Mouse (Mus musculus) 3T3-L1 (cell line): ENCODE measurements around the gene Mtmr12.
"Not testable (repeated sequence)": the region's sequence is repeated elsewhere in the genome, so short reads cannot be mapped to it uniquely, and the experiment has no call there.

ENCODE experiments used
- DNase-seq: peaks from one replicate; pipeline ENCODE4 v3.0.0-alpha.2; 2015; ENCODE audit warnings: low read depth, low spot score

The Mtmr12 gene

DNA sequence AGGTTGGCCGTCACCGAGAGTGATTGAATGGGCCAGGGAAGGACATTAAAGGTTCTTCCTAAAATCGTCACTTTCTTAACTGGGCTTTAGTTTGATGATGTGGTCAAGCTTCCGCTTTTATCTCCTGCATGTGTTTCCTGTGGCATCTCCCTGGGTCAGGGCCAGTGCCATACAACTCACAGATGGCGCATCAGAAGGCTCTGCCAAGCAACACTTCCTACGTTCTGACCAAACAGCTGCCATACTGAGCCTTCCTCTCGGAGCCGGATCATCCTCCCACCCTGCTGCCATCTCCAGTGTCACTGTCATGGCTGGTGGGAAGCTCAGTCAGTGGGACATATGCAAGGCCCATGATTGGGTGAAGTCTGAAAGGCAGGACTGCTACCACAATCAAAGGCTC is 6.7 kb downstream of the Mtmr12 start:
- DNase-seq = no peak

DNA sequence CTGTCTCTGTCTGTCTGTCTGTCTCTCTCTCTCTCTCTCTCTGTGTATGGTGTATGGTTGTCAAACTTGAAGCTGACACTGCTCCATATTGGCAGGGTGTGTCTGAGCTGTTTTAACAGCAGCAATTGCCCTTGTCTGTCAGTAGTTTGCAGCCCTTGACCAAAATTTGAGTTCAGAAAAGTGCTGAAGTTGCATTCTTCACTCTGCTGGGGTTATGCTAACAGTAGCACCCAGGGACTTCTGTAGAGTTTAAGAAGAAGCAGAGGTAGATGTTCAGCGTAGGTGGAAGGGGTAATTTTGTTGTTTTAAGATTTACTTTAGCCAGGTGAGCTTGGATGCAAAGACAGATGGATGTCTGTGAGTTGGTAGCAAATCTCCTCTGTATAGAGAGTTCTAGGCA is 7.4 kb downstream of the Mtmr12 start:
- DNase-seq = no peak

- no peak for DNase-seq
These were observed 9.9 kb downstream of the Mtmr12 start for GRCm38 (mm10) chr15:12214531-12215414.

- DNase-seq = no peak
These were observed 10.5 kb downstream of the Mtmr12 start for GRCm38 (mm10) chr15:12215415-12215718.

GRCm38 (mm10) chr15:12216119-12216518 is 11.3 kb downstream of the Mtmr12 start:
- DNase-seq = no peak

GRCm38 (mm10) chr15:12216798-12217197 is 12.0 kb downstream of the Mtmr12 start:
- DNase-seq = no peak

DNA sequence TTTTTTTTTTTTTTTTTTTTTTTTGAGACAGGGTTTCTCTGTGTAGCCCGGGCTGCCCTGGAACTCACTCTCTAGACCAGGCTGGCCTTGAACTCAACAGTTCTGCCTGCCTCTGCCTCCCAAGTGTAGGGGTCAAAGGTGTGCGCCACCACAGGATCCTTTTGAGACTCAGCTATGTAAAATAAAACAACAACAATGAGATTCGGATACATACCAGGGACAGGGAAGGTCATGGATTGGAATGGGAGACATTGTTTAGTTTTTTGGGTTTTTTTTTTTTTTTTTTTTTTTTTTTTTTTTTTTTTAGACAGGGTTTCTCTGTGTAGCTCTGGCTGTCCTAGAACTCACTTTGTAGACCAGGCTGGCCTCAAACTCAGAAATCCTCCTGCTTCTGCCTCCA is 12.5 kb downstream of the Mtmr12 start:
- not testable (repeated sequence) for DNase-seq

GRCm38 (mm10) chr15:12217849-12218248 is 13.0 kb downstream of the Mtmr12 start:
- DNase-seq = no peak

DNA sequence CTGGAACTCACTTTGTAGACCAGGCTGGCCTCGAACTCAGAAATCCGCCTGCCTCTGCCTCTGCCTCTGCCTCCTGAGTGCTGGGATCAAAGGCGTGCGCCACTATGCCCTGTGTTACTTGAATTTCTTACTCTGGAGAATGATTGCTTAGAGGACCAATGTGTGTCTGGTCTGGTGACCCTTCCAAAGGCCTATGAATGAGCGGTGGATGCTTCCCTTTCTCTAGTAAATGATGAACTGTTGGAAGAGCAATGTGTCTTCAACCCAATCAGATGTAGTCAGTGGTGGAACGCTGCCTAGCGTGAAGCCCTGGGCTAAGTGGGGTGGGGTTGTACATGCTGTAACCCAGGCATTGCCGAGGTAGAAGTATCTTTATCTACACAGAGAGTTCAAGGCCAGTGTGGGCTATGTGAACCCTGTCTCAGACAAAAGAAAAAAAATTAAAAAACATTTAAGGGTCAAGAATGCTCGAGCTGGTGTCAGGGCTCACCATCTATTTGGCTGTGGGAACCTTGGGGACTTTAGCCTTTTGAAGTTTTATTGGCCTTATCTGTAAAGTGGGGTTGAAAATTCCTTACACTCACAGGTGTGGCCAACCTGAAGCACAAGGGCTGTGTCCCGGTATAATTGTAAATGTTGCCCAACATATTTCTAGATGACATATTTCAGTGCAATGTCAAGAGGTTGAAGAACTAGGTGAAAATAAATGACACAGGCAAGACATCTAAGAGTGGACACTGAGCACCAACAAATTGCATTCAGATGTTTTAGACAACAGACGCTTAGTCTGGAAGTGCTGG is 14.0 kb downstream of the Mtmr12 start:
- no peak for DNase-seq

- DNase-seq = no peak
These were observed 16.3 kb downstream of the Mtmr12 start for GRCm38 (mm10) chr15:12221131-12221530.

DNA sequence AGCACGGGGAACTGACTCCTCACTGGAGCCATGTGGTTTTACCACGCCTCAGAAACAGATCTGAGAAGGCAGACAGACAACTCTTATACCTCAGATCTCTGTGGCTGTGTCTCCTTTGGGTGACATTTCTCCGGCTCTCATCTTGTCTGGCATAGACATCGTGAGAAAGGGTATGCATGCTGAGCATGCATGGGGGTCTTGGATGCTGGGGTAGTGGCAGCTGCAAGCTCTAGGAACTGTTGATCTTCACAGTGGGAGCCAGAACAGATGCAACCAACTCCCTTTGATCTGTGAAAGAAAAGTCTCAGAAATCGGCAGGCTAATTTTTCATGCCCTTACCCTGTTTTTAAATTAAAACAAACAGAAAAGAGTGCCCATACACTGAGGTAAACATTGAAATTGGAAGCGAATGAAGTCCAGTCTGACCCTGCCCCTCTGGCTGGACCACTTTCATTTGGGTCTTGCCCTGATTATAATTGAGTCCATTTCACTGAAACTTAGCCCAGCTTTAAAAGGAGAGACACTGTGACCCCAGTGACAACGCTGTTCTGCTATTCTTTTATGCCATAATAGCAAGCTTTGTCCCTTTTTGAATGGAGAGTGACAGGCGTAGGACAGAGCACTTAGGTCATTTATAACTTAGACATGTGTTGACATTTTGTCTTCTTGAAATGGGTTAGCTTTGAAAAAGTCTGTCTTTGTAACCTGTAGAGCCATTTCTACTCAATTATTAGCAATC is 17.9 kb downstream of the Mtmr12 start:
- no peak for DNase-seq

- DNase-seq = no peak
These were observed 18.6 kb downstream of the Mtmr12 start for GRCm38 (mm10) chr15:12223393-12223792.

DNA sequence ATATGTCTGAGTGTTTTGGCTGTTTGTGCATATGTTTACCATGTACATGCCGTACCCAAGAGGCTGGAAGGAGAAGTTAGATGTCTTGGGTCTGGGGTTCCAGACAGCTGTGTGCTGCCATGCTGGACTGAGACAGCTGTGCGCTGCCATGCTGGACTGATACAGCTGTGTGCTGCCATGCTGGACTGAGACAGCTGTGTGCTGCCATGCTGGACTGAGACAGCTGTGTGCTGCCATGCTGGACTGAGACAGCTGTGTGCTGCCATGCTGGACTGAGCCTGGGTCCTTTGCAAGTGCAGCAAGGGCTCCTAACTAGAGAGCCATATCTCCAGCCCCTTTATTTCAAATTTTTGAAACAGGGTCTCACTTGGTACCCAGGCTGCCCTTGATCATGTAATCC is 19.4 kb downstream of the Mtmr12 start:
- no peak for DNase-seq

GRCm38 (mm10) chr15:12225062-12225461 is 20.2 kb downstream of the Mtmr12 start:
- DNase-seq = no peak

- DNase-seq = no peak
These were observed 22.1 kb downstream of the Mtmr12 start for GRCm38 (mm10) chr15:12226908-12227307.

GRCm38 (mm10) chr15:12227355-12227754 is 22.5 kb downstream of the Mtmr12 start:
- no peak for DNase-seq

DNA sequence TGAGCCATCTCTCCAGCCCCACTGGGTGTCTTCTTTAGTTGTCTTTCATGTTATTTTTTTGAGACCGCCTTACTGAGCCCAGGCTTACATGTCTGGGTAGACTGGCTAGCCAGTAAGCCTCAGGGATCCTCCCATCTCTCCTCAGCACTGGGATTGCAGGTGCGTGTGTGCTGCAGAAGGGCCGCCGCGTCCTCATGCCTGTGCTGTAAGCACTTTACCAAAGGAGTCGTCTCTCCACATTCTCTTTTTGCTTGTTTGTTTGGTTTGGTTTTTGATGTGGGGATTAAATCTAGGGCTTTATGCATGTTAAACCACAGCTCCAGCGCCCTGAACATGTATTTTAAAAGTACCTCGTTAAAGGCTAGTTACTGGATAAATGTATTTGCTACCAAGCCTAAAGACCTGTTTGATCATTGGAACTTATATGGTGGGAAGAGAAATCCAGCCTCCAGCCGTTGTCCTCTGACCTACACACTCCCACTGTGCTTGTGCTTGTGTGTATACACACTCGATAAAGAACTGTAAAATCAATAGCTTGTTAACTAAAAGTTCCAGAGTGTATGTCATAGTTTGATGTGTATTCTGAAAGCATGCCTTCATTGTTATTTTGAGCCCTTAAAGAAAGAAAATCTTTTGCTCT is 24.9 kb downstream of the Mtmr12 start:
- DNase-seq = no peak

DNA sequence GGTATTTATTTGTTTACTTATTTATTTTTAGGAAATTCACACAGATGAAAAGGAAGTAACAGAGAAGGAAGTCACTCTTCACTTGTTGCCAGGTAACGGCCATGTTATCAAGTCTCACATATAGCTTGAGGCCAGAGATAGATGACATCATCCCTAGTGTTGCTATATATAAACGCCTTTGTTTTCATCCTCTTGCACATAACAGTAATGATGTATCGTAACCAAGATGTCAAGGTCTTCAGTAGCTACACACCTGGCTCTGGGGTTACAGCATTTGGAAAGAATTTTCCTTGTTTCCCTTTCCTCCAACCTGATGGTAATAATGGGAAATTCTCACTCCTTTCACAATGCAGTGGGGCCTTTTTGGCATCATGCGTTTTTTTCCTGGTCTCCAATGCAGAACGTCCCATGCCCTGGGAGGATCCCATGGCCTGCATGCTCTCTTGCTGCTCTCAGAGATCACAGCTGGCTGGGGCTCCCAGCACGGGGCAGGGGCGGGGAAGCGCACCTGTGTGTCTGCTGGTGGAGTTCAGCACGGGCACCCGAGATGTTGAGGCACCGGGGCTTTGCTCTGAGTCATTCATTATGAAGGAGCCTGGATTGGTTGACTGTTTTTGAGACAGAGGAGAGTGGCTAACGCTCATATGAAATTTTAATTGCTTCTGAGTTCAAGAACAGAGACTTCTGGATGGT is 25.6 kb downstream of the Mtmr12 start:
- DNase-seq = peak; percentile 35

DNA sequence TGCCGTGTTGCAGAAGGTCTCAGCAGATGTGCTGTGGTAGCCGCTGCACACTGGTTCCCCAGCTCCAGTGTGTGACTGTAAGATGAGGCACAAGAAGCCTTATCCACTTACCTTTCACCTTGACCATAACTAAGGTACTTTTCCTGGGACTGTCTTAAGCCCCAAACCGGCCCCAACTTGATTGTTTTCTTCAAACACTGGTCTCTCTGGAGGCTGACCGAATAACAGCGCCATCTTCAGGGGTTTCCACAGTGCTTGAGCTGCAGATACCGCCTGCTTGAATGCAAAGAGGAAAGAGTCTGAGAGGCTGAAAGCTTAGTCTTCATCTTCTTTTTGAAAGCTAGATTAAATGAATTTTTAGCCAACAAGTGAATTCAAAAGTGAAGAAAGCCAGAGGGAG is 26.6 kb downstream of the Mtmr12 start:
- no peak for DNase-seq

GRCm38 (mm10) chr15:12232429-12232828 is 27.6 kb downstream of the Mtmr12 start:
- no peak for DNase-seq

DNA sequence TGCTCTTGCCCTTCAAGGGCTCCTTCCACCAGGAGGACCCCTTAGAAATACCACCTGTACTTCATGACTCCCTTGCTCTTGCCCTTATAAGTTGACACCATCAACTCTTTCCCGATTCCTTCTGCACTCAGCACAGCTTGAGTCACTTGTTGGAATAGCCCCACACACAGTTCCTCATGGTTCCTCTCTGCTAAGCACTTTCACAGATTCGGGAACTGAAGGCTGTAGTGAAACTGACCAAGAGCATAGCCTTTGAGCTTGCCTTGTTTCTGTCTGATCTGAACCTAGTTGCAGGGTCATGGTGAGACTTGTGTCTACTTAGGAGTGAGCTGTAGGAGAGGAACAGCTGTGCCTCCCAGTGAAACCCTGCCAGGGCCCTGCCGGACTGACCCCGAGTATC is 28.2 kb downstream of the Mtmr12 start:
- no peak for DNase-seq
